Mouse (Mus musculus): Measurements from ENCODE around the gene Rab35. TPM values are rescaled to one million over a fixed set of nuclear protein-coding genes. Genes with fewer than 3 reads are reported as not detected.

Rab35 gene
- total and polyA plus RNA-seq, 3 experiments, result 62.2 to 88.3 (median 69.1) TPM

GRCm38 (mm10) chr5:115626237-115626886, 5.3 kb upstream of the Rab35 start:
- TF ChIP-seq TAL1 (conservative IDR thresholded peaks at IDR 0.05; ENCODE audit: low read depth, low read length) (peak; percentile 74), GATA2 (IDR thresholded peaks at IDR 0.05; ENCODE audit: borderline replicate concordance, low read depth, low read length) (no peak)
- peaks cover 82% of the 10 kb centered on the region for H3K4me1 ChIP-seq (ENCODE audit: insufficient read depth, low read depth, low read length)
- peak; percentile 72 for ATAC-seq (ENCODE audit: extremely low read depth, insufficient number of reproducible peaks, low FRiP score, poor library complexity, severe bottlenecking)
- peak overlapping the region; percentile 49; the same call in 1 of the 2 replicates for H3K4me3 ChIP-seq (ENCODE audit: low read depth, low read length)
- H3K36me3 ChIP-seq (replicated peaks), result peaks cover 35% of the 10 kb centered on the region
- no peaks in the 10 kb centered on the region for H3K9me3 ChIP-seq (replicated peaks)
- no peaks in the 10 kb centered on the region for H3K27me3 ChIP-seq (ENCODE audit: insufficient read depth, low read length)
- peak; percentile 55 for DNase-seq (ENCODE audit: low spot score)

- Histone ChIP-seq H3K36me3 (replicated peaks) (peaks cover 28% of the 10 kb centered on the region), H3K27me3 (ENCODE audit: insufficient read depth, low read length) (no peaks in the 10 kb centered on the region), H3K9me3 (replicated peaks) (no peaks in the 10 kb centered on the region), H3K4me3 (ENCODE audit: low read depth, low read length) (peak overlapping the region; percentile 59; the same call in 1 of the 2 replicates), H3K4me1 (ENCODE audit: insufficient read depth, low read depth, low read length) (peaks cover 78% of the 10 kb centered on the region)
- no peak for TF ChIP-seq GATA1 (IDR thresholded peaks at IDR 0.05; ENCODE audit: borderline replicate concordance, low read length)
- TF ChIP-seq CTCF (IDR thresholded peaks at IDR 0.05; ENCODE audit: low read depth, low read length), result no peak
- no peak for TF ChIP-seq TAL1 (conservative IDR thresholded peaks at IDR 0.05; ENCODE audit: low read depth, low read length)
- no peak for TF ChIP-seq POLR2AphosphoS5 (IDR thresholded peaks at IDR 0.05; ENCODE audit: insufficient replicate concordance, low read depth, low read length)
- no peak for TF ChIP-seq GATA2 (IDR thresholded peaks at IDR 0.05; ENCODE audit: borderline replicate concordance, low read depth, low read length)
- DNase-seq (ENCODE audit: low spot score), result peak; percentile 39
- peak; percentile 10; the same call in 1 of the 2 replicates for ATAC-seq (ENCODE audit: extremely low read depth, insufficient number of reproducible peaks, low FRiP score, poor library complexity, severe bottlenecking)
These were observed 3.6 kb upstream of the Rab35 start for GRCm38 (mm10) chr5:115628083-115628482.

GRCm38 (mm10) chr5:115629672-115630071, 2.0 kb upstream of the Rab35 start:
- Histone ChIP-seq H3K27me3 (ENCODE audit: insufficient read depth, low read length) (no peaks in the 10 kb centered on the region), H3K4me3 (ENCODE audit: low read depth, low read length) (no peak overlapping the region; the same call in 1 of the 2 replicates), H3K4me1 (ENCODE audit: insufficient read depth, low read depth, low read length) (peaks cover 81% of the 10 kb centered on the region), H3K36me3 (replicated peaks) (peaks cover 34% of the 10 kb centered on the region), H3K9me3 (replicated peaks) (no peaks in the 10 kb centered on the region)
- DNase-seq (ENCODE audit: low spot score) (no peak), ATAC-seq (ENCODE audit: extremely low read depth, insufficient number of reproducible peaks, low FRiP score, poor library complexity, severe bottlenecking) (no peak)
- TF ChIP-seq TAL1 (conservative IDR thresholded peaks at IDR 0.05; ENCODE audit: low read depth, low read length) (no peak), CTCF (IDR thresholded peaks at IDR 0.05; ENCODE audit: low read depth, low read length) (no peak), GATA1 (IDR thresholded peaks at IDR 0.05; ENCODE audit: borderline replicate concordance, low read length) (no peak), GATA2 (IDR thresholded peaks at IDR 0.05; ENCODE audit: borderline replicate concordance, low read depth, low read length) (no peak), POLR2AphosphoS5 (IDR thresholded peaks at IDR 0.05; ENCODE audit: insufficient replicate concordance, low read depth, low read length) (no peak)

GRCm38 (mm10) chr5:115630291-115630690, 1.4 kb upstream of the Rab35 start:
- DNase-seq (ENCODE audit: low spot score) (no peak), ATAC-seq (ENCODE audit: extremely low read depth, insufficient number of reproducible peaks, low FRiP score, poor library complexity, severe bottlenecking) (no peak)
- no peak for TF ChIP-seq POLR2AphosphoS5 (IDR thresholded peaks at IDR 0.05; ENCODE audit: insufficient replicate concordance, low read depth, low read length)
- no peak for TF ChIP-seq TAL1 (conservative IDR thresholded peaks at IDR 0.05; ENCODE audit: low read depth, low read length)
- no peak for TF ChIP-seq CTCF (IDR thresholded peaks at IDR 0.05; ENCODE audit: low read depth, low read length)
- no peak for TF ChIP-seq GATA1 (IDR thresholded peaks at IDR 0.05; ENCODE audit: borderline replicate concordance, low read length)
- no peak for TF ChIP-seq GATA2 (IDR thresholded peaks at IDR 0.05; ENCODE audit: borderline replicate concordance, low read depth, low read length)
- H3K4me3 ChIP-seq (ENCODE audit: low read depth, low read length), result peak overlapping the region; percentile 94
- H3K9me3 ChIP-seq (replicated peaks), result no peaks in the 10 kb centered on the region
- H3K4me1 ChIP-seq (ENCODE audit: insufficient read depth, low read depth, low read length), result peaks cover 81% of the 10 kb centered on the region
- peaks cover 38% of the 10 kb centered on the region for H3K36me3 ChIP-seq (replicated peaks)
- no peaks in the 10 kb centered on the region for H3K27me3 ChIP-seq (ENCODE audit: insufficient read depth, low read length)

GRCm38 (mm10) chr5:115632358-115632714, 628 bp downstream of the Rab35 start:
- Histone ChIP-seq H3K36me3 (replicated peaks) (peaks cover 56% of the 10 kb centered on the region), H3K9me3 (replicated peaks) (no peaks in the 10 kb centered on the region), H3K4me3 (ENCODE audit: low read depth, low read length) (peak overlapping the region; percentile 94), H3K27me3 (ENCODE audit: insufficient read depth, low read length) (no peaks in the 10 kb centered on the region), H3K4me1 (ENCODE audit: insufficient read depth, low read depth, low read length) (peaks cover 81% of the 10 kb centered on the region)
- ATAC-seq (ENCODE audit: extremely low read depth, insufficient number of reproducible peaks, low FRiP score, poor library complexity, severe bottlenecking) (no peak), DNase-seq (ENCODE audit: low spot score) (peak; percentile 35)
- no peak for TF ChIP-seq GATA1 (IDR thresholded peaks at IDR 0.05; ENCODE audit: borderline replicate concordance, low read length)
- TF ChIP-seq POLR2AphosphoS5 (IDR thresholded peaks at IDR 0.05; ENCODE audit: insufficient replicate concordance, low read depth, low read length), result no peak
- no peak for TF ChIP-seq TAL1 (conservative IDR thresholded peaks at IDR 0.05; ENCODE audit: low read depth, low read length)

GRCm38 (mm10) chr5:115633060-115633459, 1.4 kb downstream of the Rab35 start:
- Histone ChIP-seq H3K27me3 (ENCODE audit: insufficient read depth, low read length) (no peaks in the 10 kb centered on the region), H3K4me1 (ENCODE audit: insufficient read depth, low read depth, low read length) (peaks cover 78% of the 10 kb centered on the region), H3K9me3 (replicated peaks) (no peaks in the 10 kb centered on the region), H3K4me3 (ENCODE audit: low read depth, low read length) (peak overlapping the region; percentile 94), H3K36me3 (replicated peaks) (peaks cover 63% of the 10 kb centered on the region)
- DNase-seq (ENCODE audit: low spot score) (peak; percentile 34), ATAC-seq (ENCODE audit: extremely low read depth, insufficient number of reproducible peaks, low FRiP score, poor library complexity, severe bottlenecking) (no peak)
- TF ChIP-seq POLR2AphosphoS5 (IDR thresholded peaks at IDR 0.05; ENCODE audit: insufficient replicate concordance, low read depth, low read length) (no peak), GATA1 (IDR thresholded peaks at IDR 0.05; ENCODE audit: borderline replicate concordance, low read length) (no peak), TAL1 (conservative IDR thresholded peaks at IDR 0.05; ENCODE audit: low read depth, low read length) (no peak), GATA2 (IDR thresholded peaks at IDR 0.05; ENCODE audit: borderline replicate concordance, low read depth, low read length) (no peak), CTCF (IDR thresholded peaks at IDR 0.05; ENCODE audit: low read depth, low read length) (no peak)

Data from G1E (cell line).